Mouse (Mus musculus) kidney, postnatal 14 days (tissue): ENCODE results near the gene Gda.

Source experiments
- DNase-seq: peaks from one replicate; pipeline ENCODE4 v3.0.0; 2022; ENCODE audit warnings: mixed read lengths

Gda gene

GRCm38 (mm10) chr19:21473345-21473744, at the start of gene Gda:
Gene Gda, minus strand, starts transcription at chr19:21473445.
- DNase-seq = no peak

DNA sequence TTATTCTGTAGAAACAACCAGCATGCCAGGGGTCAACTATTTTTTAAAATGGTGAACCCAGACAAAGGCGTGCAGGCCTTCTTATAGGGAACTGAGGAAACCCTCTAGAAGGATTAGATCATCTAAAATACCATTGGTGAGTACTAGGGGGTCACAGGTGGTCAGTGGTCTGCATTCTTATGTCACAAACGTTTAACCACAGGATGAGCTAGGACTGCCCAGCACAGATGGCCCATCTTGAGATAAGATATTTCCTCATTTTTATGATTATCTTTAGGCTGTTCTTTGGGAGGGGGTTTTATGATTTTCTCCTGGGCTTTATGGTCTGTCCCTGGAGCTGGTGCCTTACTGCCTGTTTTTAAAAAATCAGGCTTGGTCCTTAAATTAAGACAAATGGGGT, 47.0 kb upstream of the Gda start:
- no peak for DNase-seq

GRCm38 (mm10) chr19:21510116-21510515, 36.9 kb upstream of the Gda start:
- peak; percentile 50 for DNase-seq

GRCm38 (mm10) chr19:21507561-21508232, 34.5 kb upstream of the Gda start:
- peak; percentile 22 for DNase-seq

DNA sequence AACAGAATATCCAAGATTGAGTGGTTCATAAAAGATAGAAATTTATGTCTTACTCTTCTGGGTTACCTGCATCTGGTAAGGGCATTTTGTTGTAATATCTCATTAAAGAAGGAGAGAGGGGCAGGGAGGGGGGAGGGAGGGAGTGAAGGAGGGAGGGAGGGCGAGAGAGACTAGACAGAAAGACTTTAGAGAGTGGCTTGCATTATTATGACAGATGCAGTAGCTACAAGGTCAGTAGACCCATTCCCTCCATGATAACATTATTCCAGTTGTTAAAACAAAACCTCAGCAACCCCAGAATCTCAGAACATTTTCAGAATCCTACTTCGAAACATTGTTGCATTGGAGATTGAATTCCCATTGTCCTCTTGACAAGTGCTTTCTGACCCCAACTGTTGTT, 33.9 kb upstream of the Gda start:
- no peak for DNase-seq

- peak; percentile 26 for DNase-seq
Measured at GRCm38 (mm10) chr19:21504716-21505115, 31.5 kb upstream of the Gda start.

GRCm38 (mm10) chr19:21499394-21499983, 26.2 kb upstream of the Gda start:
- no peak for DNase-seq

DNA sequence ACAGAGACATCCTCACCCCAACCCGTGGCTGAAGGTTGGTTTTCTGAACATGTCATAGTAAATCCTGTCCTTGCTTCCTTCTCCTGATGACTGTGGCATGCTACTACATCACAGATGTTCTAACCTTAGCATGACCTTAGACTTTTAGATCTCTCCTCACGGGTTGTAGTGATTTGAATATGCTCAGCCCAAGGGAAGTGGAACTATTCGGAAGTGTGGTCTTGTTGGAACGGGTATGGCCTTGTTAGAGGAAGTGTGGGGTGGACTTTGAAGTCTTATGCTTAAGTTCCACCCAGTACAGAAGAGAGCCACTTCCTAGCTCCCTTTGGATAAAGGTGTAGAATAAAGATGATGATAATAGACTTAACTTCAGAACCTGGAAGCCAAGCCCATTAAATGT, 22.6 kb upstream of the Gda start:
- no peak for DNase-seq

DNA sequence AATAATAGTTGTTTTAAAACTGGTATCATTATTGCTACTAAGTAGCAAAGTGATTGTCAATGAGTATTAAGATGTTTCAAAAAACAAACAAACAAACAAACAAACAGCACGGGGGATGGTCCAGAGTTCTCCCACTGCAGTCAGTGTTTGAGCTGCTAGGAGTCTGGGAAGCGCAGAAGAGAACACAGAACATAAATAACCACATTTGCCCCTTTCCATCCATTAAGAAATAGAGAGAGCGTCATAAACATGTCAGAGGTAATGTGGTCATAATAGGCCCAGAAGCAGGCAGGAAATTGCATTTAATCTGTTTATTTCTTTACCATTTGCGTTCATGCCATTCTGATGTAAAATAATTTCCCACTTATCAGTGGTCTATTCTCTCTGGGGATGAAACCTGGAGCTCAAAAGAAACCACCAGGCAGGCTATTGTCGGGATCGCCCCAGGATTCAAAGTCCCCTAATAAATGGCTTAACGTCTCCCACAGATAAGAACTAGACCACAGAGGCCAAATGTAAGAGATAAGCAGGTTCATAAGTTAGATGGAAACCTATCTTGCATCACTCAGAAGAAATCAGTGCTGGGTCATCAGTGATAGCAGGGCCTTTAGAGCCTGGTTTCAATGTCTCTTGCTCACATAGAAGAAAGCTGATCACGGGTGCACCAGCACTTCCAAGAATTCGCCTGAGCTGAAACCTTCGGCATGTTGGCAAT, 20.7 kb upstream of the Gda start:
- no peak for DNase-seq

DNA sequence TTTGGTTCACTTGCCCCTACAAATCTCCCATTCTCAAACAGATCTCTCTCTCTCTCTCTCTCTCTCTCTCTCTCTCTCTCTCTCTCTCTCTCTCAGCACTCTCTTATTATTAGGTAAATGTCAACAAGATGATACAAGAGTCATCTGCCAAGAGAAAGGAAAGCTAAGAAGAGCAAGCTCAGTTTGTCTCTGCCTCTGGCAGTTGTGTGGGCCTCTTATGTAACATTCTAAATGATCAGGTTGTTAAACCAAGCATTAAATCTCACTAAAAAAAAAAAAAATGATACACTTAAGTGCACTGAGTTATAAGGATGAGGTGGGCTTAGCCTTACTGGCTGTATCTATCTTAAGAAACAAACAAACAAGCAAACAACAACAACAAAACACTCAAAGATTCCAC, 18.1 kb upstream of the Gda start:
- no peak for DNase-seq

DNA sequence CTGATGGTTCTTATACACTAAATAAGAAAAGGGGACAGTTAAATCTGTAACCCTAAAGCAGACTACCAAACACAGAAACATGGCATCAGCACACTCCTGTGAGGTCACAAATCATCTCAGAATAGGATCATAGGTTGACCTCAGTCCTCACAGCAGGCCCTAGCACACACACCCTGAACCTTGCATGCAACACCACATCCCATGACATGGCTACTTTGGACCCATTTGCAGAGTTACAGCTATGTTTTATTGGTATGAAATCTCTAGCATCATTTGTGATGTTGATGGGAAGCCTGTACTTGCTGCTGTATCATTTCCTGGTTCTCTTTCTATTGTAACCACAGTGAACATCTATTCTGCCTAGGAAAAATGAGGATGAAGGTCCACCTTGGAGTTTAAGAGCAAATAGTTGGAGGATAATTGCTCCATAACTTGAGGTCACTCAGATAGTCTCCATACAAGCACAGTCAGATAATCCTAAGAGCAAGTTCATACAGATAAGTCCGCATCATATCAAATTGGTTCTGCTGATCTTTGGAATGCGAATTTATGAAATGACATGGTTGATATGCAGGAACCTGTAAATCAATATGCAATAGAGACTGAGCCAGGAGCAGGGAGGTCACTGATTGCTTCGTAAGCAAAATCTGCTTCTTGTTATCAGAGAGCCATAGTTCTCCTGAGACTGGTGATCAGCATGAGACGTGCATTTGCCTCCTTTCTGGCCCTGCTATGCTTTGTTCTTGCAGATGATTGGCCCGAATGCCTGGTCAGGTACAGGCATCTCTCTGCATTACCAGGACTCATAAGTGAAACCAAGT, 14.1 kb upstream of the Gda start:
- DNase-seq = no peak

DNA sequence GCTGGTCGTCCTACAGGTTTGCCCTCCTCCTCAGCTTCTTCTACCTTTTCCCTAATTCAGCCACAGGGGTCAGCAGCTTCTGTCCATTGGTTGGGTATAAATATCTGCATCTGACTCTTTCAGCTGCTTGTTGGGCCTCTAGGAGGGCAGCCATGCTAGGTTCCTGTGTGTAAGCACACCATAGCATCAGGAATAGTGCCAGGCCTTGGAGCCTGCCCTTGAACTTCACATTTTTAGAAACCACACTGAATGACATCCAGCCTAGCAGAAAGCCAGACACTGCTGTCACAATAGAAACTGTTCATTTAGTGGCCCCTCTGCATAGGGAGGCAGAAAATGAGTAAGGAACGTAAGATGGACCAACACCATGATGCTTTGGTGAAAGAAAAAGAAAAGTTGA, 8.9 kb upstream of the Gda start:
- no peak for DNase-seq

DNA sequence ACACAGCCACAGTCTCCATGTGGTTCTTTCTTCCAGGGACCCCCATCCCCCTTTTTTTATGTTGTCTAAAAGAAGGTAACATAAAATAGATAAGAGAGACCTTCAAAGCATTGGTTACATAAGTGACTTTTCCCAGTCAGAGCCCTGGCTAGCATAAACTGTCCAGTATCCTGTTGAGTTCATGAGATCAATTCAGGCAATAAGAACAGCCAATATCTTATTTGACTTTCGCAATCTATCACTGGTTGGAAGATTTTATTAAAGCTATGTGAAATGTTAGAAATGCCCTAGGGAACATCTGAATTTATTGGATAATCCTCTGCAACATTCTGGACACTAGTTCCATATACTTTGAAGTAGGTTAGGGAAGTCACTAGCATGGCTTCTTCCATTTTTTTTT, 7.8 kb upstream of the Gda start:
- no peak for DNase-seq

- no peak for DNase-seq
Measured at GRCm38 (mm10) chr19:21480053-21480419, 6.8 kb upstream of the Gda start.

DNA sequence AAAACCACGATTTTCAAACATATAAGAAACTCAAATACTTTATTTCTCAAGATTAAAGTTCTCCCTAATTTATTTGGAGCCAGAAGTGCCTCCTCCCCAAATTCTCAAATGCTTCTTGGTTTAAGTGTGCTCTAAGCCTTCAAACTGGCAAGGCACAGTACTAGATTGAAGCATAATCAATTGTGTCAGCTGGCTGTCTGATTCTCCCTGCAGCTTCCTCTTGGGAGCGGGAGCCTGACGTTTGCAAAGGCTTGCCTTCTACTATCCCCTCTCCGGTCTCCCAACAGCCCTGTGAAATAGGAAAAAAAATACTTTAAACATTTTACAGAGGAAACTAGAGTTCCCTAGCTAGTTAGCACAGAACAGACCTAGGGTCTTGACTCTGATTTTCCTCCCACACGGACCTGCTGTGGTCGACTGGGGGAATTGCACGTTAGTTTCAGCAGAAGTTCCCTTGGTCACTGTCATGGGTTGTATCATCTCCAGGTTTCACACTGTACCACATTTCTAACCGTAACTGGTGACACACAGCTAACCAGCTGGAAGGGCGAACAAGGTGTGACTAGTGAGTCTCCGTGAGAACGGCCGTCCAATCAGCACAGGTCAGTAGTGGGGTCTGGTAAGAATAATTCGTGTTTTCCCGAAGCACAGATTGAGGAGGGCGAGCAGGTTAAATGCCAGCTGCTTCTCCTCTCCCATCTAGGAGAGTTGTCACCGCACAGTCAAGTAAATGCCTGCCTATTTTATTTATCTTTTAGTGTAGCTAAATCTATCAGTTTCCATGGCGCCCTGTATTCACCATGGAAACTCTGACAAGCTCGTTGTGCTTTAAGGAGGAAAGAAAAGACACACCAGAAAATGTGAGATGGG, 6.2 kb upstream of the Gda start:
- DNase-seq = no peak

DNA sequence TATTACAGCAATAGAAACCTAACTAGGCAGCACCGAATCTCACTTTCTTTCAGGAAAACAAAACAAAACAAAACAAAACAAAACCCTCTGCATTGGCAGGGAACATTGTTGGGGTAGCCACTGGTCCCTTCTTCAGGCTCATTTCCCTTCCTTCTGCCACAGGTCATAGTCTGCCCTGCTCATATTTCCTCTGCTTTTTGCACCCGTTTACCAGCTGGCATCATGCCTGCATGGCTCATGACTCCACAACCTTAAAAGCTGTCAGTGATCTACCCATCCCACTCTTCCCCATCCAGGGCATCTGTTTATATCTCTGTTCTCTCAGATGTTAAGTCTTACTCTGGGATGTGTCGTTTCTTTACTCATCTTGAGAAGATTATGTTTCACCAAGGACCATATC, 5.3 kb upstream of the Gda start:
- DNase-seq = no peak

DNA sequence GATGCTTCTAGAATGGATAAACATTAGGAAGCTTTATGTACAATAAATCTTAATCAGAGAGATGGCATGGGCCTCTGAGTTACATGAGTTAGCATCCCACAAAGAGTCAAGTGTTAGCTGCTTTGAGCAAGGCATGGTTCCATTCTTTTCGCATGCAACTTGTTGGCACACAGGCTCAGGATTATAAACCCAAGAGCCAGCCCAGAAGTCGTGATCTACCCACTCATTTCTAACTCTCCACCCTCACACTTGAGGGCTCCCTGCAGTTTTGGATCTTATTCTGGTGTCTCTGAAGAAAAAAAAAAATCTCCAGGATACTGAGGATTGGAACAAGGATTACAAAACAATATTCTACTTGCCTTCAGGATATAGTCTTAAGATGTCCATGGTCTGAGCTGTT, 4.5 kb upstream of the Gda start:
- DNase-seq = no peak

GRCm38 (mm10) chr19:21476782-21477181, 3.5 kb upstream of the Gda start:
- DNase-seq = no peak

- DNase-seq = peak; percentile 62
Measured at GRCm38 (mm10) chr19:21472121-21472780, 994 bp downstream of the Gda start.

- DNase-seq = no peak
Measured at GRCm38 (mm10) chr19:21461221-21461960, 11.9 kb downstream of the Gda start.

DNA sequence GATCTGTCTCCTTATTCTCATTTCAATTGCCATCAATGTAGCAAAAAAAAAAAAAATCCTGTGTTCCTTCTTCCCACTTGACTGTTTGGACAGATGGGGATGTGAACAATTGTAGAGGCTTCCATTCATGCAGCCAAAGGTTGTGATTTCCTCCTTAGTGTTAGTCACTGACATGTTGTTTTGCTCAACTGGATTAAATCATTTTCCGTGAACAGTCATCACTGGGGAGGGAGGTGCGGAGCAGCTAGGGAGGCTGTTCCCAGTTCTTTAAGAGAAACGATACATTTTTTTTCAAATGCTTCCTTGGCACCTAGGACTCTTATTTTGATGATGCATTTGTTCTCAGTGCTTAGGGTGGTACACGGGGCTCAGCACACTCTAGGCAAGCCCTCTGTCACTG, 15.8 kb downstream of the Gda start:
- no peak for DNase-seq
